Mouse (Mus musculus): ENCODE results near the gene Cep131. TPM values are rescaled to one million over a fixed set of nuclear protein-coding genes. Genes with fewer than 3 reads are reported as not detected.

Gene Cep131
- polyA plus RNA-seq, 1 experiment: 13.5 TPM

DNA sequence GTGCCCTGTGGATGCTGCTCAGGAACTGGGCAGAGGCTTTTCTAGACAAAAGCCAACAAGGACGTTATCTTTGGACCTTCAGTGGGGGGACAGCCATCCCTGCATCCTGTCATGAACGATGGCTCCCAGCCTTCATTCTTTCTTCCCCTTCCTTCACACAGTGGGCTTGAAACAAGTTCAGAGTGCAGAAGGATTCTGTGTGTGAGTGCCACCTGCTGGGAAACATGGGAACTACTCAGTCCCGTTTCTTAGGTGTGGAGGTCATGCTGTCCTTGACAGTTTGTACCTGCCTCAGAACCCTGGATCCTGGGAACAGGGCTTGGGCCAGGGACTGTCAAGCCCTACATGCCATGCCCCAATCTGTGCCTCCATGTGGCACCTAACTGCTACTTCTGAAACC lies 14.4 kb upstream of the Cep131 start:
- Histone ChIP-seq H3K27ac (ENCODE audit: insufficient read depth, low read depth, low read length) (no peak overlapping the region), H3K4me3 (ENCODE audit: insufficient read depth, low read length) (no peak overlapping the region), H3K4me1 (ENCODE audit: control insufficient read depth, insufficient read depth, low read length) (peaks cover 9% of the 10 kb centered on the region)
- TF ChIP-seq CTCF (IDR thresholded peaks at IDR 0.05; ENCODE audit: low read depth, low read length): peak; percentile 82
- TF ChIP-seq POLR2A (IDR thresholded peaks at IDR 0.05; ENCODE audit: borderline replicate concordance, low read depth, low read length): no peak

DNA sequence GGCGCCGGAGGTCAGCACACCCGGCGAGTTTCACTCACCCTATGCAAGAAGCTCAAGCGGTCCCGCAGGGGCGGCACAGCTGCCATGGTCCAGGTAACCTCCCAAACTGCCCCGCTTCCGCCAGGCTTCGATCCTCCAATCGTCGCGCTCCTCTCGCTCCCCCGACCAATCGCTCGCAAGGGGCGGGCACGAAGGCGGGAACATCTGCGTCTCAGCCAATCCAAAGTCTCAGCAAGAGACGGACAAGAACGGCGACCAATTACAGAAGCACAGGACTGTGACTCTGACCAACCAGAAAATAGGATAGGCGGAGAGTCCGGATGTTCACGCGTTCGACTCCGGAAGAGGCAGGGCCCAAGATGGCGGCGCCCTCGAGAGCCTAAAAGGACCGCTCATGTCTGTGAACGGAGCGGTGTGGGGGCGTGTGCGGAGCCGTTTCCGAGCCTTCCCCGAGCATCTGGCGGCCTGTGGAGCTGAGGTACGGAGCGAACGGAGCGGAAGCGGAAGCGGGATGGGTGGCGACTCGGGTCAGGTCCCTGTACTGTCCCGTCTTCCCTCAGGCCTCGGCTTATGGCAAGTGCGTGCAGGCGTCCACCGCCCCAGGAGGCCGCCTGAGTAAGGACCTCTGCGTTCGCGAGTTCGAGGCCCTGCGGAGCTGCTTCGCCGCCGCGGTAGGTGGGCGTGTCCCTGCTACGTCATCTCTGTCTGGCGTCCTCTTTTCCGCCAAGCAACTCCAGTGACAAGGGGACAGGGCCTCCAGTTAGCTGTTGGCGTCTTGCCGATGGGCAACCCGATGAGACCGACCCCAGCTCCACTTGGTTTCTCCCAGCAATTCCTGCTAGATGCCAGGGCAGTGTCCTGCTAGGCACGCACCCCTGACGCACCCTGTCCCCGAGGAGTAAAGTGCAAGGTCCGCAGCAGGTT lies 12.2 kb upstream of the Cep131 start, which contains the start of the genes Tepsin and Ndufaf8:
TSS of gene Tepsin (minus strand) at position 144 of the 924 bp plus-strand sequence.
TSS of gene Ndufaf8 (plus strand) at position 341 of the 924 bp plus-strand sequence.
- TF ChIP-seq CTCF (IDR thresholded peaks at IDR 0.05; ENCODE audit: low read depth, low read length) (no peak), POLR2A (IDR thresholded peaks at IDR 0.05; ENCODE audit: borderline replicate concordance, low read depth, low read length) (no peak)
- H3K27ac ChIP-seq (ENCODE audit: insufficient read depth, low read depth, low read length): peak within 1 kb of the TSS; percentile 70
- peak within 1 kb of the TSS; percentile 82 for H3K4me3 ChIP-seq (ENCODE audit: insufficient read depth, low read length)
- peaks cover 9% of the 10 kb centered on the region for H3K4me1 ChIP-seq (ENCODE audit: control insufficient read depth, insufficient read depth, low read length)

DNA sequence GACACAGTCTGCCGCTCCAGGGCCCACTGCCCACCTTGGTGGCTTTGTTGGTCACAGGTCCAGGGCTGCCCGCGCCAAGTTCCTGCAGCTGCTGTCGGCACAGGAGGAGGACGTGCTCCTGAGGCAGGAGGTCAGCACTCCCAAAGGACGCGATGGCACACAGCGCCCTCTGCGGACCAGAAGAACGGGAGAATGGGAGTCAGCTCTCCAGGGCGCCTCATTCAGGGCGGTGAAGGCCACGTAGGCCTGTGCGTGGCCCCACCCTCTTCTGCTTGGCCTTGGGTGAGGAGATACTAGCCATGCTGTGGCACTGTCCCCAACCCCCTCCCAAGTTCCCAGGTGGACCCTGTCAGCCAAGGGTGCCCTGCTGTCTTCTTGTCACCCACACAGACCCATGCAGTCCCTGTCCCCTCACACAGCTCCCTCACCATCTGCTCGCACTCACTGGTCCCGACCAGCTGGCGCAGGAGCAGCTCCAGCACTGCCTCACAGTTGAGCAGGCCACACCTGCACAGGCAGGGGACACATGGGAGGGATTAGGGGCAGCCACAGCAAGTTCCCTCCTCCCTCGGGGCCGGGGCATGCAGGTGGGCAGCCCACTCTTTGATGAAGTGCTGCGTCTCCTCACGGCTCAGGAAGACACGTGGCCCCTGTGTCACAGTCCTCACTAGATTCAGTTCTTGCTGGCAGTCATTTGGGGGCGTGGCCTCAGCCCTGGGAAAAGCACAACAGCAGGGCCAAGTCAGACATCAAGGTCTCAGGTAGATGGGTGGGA lies 6.4 kb upstream of the Cep131 start:
- no peak overlapping the region for H3K4me3 ChIP-seq (ENCODE audit: insufficient read depth, low read length)
- no peak overlapping the region for H3K27ac ChIP-seq (ENCODE audit: insufficient read depth, low read depth, low read length)
- peaks cover 5% of the 10 kb centered on the region for H3K4me1 ChIP-seq (ENCODE audit: control insufficient read depth, insufficient read depth, low read length)
- TF ChIP-seq POLR2A (IDR thresholded peaks at IDR 0.05; ENCODE audit: borderline replicate concordance, low read depth, low read length) (no peak), CTCF (IDR thresholded peaks at IDR 0.05; ENCODE audit: low read depth, low read length) (no peak)

DNA sequence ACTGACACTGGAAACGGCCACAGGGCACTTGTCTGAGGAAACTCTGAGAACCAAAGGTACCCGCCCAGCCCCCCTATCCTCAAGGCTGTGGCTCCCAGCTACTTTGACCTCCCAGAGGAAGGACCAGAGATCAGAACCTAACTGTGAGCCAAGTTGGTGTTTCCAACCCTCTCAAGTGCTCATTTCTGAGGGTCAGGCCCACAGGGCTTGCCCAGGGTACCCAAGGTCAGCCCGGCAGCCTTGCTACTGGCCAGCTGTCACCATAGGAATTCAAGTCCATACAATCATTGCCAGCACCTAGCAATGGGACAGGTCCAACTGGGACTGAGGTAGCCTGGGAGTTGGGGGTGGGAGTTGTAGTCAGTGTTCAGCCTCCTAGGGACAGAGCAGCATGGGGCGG lies 4.0 kb upstream of the Cep131 start:
- TF ChIP-seq CTCF (IDR thresholded peaks at IDR 0.05; ENCODE audit: low read depth, low read length) (no peak), POLR2A (IDR thresholded peaks at IDR 0.05; ENCODE audit: borderline replicate concordance, low read depth, low read length) (no peak)
- Histone ChIP-seq H3K27ac (ENCODE audit: insufficient read depth, low read depth, low read length) (no peak overlapping the region), H3K4me1 (ENCODE audit: control insufficient read depth, insufficient read depth, low read length) (peaks cover 7% of the 10 kb centered on the region; the same call in 1 of the 2 replicates), H3K4me3 (ENCODE audit: insufficient read depth, low read length) (no peak overlapping the region)

DNA sequence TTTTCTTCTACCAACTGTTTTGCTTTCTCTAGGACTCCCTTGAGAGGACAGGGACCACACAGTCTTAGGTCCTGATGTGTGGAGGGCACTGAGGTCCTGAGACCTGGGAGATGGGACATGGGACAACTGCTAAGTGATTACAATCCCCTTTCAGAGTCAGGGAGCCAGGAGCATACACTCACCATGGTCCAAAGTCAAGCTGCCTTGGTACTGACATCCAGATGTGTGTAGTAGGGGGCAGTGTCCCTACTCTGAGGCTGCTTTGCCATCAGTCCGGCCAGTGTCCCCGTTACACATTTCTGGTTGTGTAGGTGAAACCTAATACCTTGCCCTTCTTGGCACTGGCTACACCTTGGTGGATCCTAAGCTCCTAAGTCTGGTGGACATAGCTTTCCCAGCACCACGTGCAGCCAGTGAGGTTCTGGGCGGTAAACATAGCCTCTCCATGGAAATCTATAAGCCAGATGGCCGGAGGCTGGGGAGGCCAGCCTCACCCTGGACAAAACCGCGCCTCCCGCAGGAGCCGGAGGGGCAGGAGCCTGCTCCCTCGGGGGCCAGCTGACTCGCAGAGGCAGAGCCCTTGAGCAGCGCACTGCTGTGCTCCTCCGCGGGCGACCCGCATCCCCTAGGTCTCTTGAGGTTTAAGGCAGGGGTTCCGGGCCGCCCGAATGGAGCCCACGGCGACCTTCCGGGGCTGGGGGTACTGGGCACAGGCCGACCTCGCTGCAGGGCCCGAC lies 568 bp downstream of the Cep131 start:
- TF ChIP-seq POLR2A (IDR thresholded peaks at IDR 0.05; ENCODE audit: borderline replicate concordance, low read depth, low read length) (no peak), CTCF (IDR thresholded peaks at IDR 0.05; ENCODE audit: low read depth, low read length) (no peak)
- peak overlapping the region; percentile 90 for H3K4me3 ChIP-seq (ENCODE audit: insufficient read depth, low read length)
- H3K27ac ChIP-seq (ENCODE audit: insufficient read depth, low read depth, low read length): no peak overlapping the region
- H3K4me1 ChIP-seq (ENCODE audit: control insufficient read depth, insufficient read depth, low read length): peaks cover 14% of the 10 kb centered on the region

DNA sequence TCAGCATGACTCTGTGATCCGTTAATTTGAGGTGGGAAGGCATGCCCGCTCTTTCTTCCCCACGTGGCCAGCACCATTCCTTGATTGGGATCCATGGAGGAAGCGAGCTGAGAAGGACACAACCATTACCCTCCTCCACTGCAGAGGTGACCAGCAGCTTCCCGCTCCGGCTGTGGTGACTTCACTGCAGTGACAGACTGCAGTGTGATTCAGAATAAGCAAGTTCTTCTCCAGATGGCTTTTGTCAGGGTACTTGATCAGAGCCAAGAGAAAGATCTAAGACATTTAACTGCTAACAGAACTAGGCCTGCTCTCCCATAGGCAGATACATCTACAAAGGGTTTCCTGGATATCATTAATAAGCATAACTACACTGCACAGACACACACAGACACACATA lies 6.3 kb downstream of the Cep131 start:
- Histone ChIP-seq H3K27ac (ENCODE audit: insufficient read depth, low read depth, low read length) (no peak overlapping the region), H3K4me3 (ENCODE audit: insufficient read depth, low read length) (no peak overlapping the region), H3K4me1 (ENCODE audit: control insufficient read depth, insufficient read depth, low read length) (peaks cover 4% of the 10 kb centered on the region)
- TF ChIP-seq POLR2A (IDR thresholded peaks at IDR 0.05; ENCODE audit: borderline replicate concordance, low read depth, low read length): no peak
- TF ChIP-seq CTCF (IDR thresholded peaks at IDR 0.05; ENCODE audit: low read depth, low read length): no peak

DNA sequence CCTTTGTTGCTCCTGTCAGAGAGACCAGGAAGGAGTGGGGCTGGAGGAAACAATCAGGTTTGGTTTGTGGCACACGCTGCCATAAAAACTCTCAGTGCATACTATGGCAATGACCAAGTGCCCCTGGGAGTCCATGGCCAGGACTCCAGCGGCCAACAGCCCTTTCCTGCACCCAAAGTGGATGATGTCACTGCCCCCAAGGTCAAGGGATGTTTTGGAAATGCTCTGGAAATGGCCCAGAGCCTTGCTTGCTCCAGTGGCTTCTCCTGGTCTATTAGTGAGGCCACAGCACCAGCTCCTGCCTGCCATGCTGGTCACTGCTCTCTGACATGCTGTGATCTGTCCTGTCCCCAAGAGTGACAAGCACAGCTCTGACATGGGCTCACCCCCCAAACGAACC lies 10.4 kb downstream of the Cep131 start:
- H3K4me1 ChIP-seq (ENCODE audit: control insufficient read depth, insufficient read depth, low read length): peaks cover 7% of the 10 kb centered on the region
- no peak overlapping the region for H3K4me3 ChIP-seq (ENCODE audit: insufficient read depth, low read length)
- TF ChIP-seq POLR2A (IDR thresholded peaks at IDR 0.05; ENCODE audit: borderline replicate concordance, low read depth, low read length) (no peak), CTCF (IDR thresholded peaks at IDR 0.05; ENCODE audit: low read depth, low read length) (no peak)
- H3K27ac ChIP-seq (ENCODE audit: insufficient read depth, low read depth, low read length): no peak overlapping the region

DNA sequence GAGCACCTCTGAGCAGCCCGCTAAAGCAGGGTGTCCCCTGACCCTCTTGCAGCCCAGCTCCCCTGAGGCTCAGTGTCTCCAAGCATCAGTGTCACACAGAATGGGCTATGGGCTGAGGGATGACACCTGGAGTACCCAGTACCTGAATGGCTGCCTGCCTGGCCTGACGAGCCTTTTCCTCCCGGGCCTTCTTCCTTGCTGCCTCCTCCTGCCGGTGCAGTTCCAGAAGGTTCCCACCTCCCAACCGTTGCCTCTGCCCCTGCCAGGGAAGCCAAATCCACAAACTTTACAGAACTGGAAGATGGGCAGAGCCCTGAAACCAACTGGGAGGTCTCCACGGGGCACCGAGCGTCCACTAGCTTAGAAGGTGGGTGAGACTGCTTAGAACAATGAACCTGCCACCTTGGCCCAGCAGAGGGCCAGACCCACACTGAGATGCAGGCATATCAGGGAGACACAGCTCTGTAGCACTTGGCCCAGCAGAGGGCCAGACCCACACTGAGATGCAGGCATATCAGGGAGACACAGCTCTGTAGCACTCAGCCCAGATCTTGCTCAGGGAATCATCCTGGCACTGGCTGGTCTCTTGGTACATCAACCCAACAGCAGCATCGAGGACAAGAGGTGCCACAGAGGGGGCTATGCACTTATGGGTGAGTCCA lies 13.5 kb downstream of the Cep131 start:
- H3K4me1 ChIP-seq (ENCODE audit: control insufficient read depth, insufficient read depth, low read length): peaks cover 13% of the 10 kb centered on the region
- no peak overlapping the region for H3K27ac ChIP-seq (ENCODE audit: insufficient read depth, low read depth, low read length)
- TF ChIP-seq POLR2A (IDR thresholded peaks at IDR 0.05; ENCODE audit: borderline replicate concordance, low read depth, low read length) (no peak), CTCF (IDR thresholded peaks at IDR 0.05; ENCODE audit: low read depth, low read length) (no peak)
- no peak overlapping the region for H3K4me3 ChIP-seq (ENCODE audit: insufficient read depth, low read length)

Measured in bone marrow macrophage, adult 2 months (primary cell).